Mouse (Mus musculus): ENCODE data around the gene Ccdc36.

The Ccdc36 gene

DNA sequence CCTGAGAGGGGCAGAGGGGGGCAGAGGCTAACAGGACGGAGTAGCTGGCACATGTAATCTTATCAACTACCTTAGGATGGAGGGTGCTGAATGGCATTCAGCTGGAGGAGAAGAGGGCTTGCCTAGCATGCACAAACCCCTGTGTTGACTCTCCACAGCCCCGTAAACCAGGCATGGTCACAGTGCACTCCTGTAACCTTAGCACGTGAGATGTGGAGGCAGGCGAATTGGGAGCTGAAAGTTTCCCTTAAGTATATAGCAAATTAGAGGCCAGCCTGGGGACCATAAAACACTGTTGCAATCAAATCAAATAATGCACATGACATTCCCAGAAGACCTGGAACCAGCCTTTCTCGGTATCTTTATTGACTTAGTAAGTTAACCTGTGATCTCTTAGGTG, 49.5 kb downstream of the Ccdc36 start:
- no peak for DNase-seq (ENCODE audit: low read depth, low spot score)

DNA sequence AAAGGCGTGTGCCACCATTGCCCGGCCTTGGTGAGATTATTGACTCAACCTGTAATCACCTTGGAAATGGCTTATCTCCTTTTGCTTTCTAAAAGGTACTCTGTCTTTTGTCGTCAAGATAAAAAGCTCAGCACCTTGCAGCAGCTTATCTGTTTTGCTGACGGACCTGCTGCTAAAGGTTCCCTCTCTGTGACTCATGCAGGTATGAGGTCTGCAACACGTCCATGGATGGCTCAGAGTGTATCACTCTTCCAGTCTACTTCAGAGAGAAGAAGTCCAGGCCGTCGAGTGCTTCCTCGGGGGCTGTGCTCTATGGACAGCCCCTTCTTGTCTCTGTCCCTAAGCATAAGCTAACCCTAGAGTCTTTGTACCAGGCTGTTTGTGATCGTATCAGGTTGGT, 50.0 kb downstream of the Ccdc36 start:
- DNase-seq (ENCODE audit: low read depth, low spot score): no peak

Measured in telencephalon, adult 2 months (tissue).